Mouse (Mus musculus) CH12.LX (cell line): Measurements from ENCODE around the gene Hcar2. TPM values are rescaled to one million over a fixed set of nuclear protein-coding genes. Genes with fewer than 3 reads are reported as not detected.
A peak's percentile ranks its signal among the peaks of the same experiment; 100 is the strongest.

ENCODE experiments used
- DNase-seq: peaks from one replicate; pipeline ENCODE4 v3.0.0-alpha.2; 2013; ENCODE audit errors: extremely low read depth
- H3K27ac ChIP-seq: 2 replicates; pipeline ENCODE4 v1.5.1; 2012; ENCODE audit warnings: low read depth, mild to moderate bottlenecking, control low read depth, moderate library complexity; ENCODE audit not compliant: insufficient read depth
- H3K27me3 ChIP-seq: replicated peaks from 2 replicates; pipeline ENCODE3; 2012; ENCODE audit warnings: inconsistent platforms
- H3K36me3 ChIP-seq, 2 experiments: replicated peaks in 1 of 2; 2 replicates each; pipeline versions ENCODE3 to v1.6.1; 2012; ENCODE audit warnings: inconsistent platforms in 1 of 2, low read length in 1 of 2, mild to moderate bottlenecking in 1 of 2, mixed read lengths in 1 of 2, moderate library complexity in 1 of 2; ENCODE audit not compliant: control insufficient read depth in 1 of 2, insufficient read depth in 1 of 2
- H3K4me1 ChIP-seq, 2 experiments: 2 replicates each; pipeline ENCODE4 v1.6.1; 2012; ENCODE audit warnings: inconsistent platforms in 1 of 2, moderate library complexity in 1 of 2; ENCODE audit not compliant: insufficient read depth in 2 of 2, control insufficient read depth in 1 of 2
- H3K4me2 ChIP-seq: 2 replicates; pipeline ENCODE4 v1.6.1; 2012; ENCODE audit warnings: low read depth, mild to moderate bottlenecking, control low read depth; ENCODE audit not compliant: poor library complexity, insufficient read depth, severe bottlenecking
- H3K4me3 ChIP-seq, 3 experiments: fragments of 150-350 bp in 1 of 3; sonication (generic) in 1 of 3; replicated peaks in 1 of 3; 2 replicates each; pipeline versions ENCODE3 to v1.5.1; 2011 to 2012; ENCODE audit warnings: low read depth in 2 of 3, low read length in 2 of 3, mild to moderate bottlenecking in 2 of 3, moderate library complexity in 2 of 3, control low read depth in 1 of 3, improper control_type of control experiment in 1 of 3, inconsistent platforms in 1 of 3, mixed read lengths in 1 of 3; ENCODE audit not compliant: poor library complexity in 1 of 3
- H3K79me2 ChIP-seq: replicated peaks from 2 replicates; pipeline ENCODE4 v1.6.1; 2012; ENCODE audit warnings: mild to moderate bottlenecking, moderate library complexity; ENCODE audit not compliant: control insufficient read depth, poor library complexity, insufficient read depth, severe bottlenecking; ENCODE audit errors: extremely low read depth
- H3K9ac ChIP-seq: 2 replicates; pipeline ENCODE4 v1.6.1; 2012; ENCODE audit warnings: low read depth, mild to moderate bottlenecking, control low read depth, moderate library complexity; ENCODE audit not compliant: insufficient read depth
- H3K9me3 ChIP-seq: replicated peaks from 2 replicates; pipeline ENCODE3; 2012; ENCODE audit warnings: low read length, inconsistent platforms, mixed read lengths
- CTCF ChIP-seq, 2 experiments: IDR thresholded peaks in 1 of 2; conservative IDR thresholded peaks in 1 of 2; 2 replicates each; pipeline ENCODE4 v1.5.1; 2011 to 2012; ENCODE audit warnings: low read depth in 2 of 2, low read length in 2 of 2, improper control_type of control experiment in 1 of 2, inconsistent platforms in 1 of 2, mild to moderate bottlenecking in 1 of 2, moderate library complexity in 1 of 2
- E2F4 ChIP-seq: IDR thresholded peaks from 2 replicates; pipeline ENCODE4 v1.6.1; 2011; ENCODE audit warnings: low read depth, low read length, improper control_type of control experiment; ENCODE audit not compliant: insufficient replicate concordance
- ELF1 ChIP-seq: IDR thresholded peaks from 2 replicates; pipeline ENCODE4 v1.6.1; 2014; ENCODE audit warnings: low read depth, mild to moderate bottlenecking, inconsistent platforms, low read length, improper control_type of control experiment
- GABPA ChIP-seq: IDR thresholded peaks from 2 replicates; pipeline ENCODE4 v1.6.1; 2012; ENCODE audit warnings: low read depth, low read length, improper control_type of control experiment, inconsistent platforms; ENCODE audit not compliant: insufficient replicate concordance
- HCFC1 ChIP-seq: IDR thresholded peaks from 2 replicates; pipeline ENCODE4 v1.6.1; 2012; ENCODE audit warnings: low read depth, mild to moderate bottlenecking, inconsistent platforms, low read length, improper control_type of control experiment
- IRF4 ChIP-seq: IDR thresholded peaks from 2 replicates; pipeline ENCODE4 v1.6.1; 2014; ENCODE audit warnings: low read depth, mild to moderate bottlenecking, inconsistent platforms, low read length, improper control_type of control experiment
- JUN ChIP-seq: IDR thresholded peaks from 2 replicates; pipeline ENCODE4 v1.6.1; 2011; ENCODE audit warnings: low read depth, mild to moderate bottlenecking, low read length, improper control_type of control experiment, moderate library complexity; ENCODE audit not compliant: insufficient read depth
- JUND ChIP-seq: conservative IDR thresholded peaks from 2 replicates; pipeline ENCODE4 v1.6.1; 2011; ENCODE audit warnings: low read depth, low read length, improper control_type of control experiment
- KAT2A ChIP-seq: IDR thresholded peaks from 2 replicates; pipeline ENCODE4 v1.6.1; 2012; ENCODE audit warnings: low read length, improper control_type of control experiment, inconsistent platforms; ENCODE audit not compliant: insufficient replicate concordance
- MAFK ChIP-seq: IDR thresholded peaks from 2 replicates; pipeline ENCODE4 v1.6.1; 2011; ENCODE audit warnings: low read length, improper control_type of control experiment; ENCODE audit not compliant: insufficient replicate concordance
- MAX ChIP-seq: IDR thresholded peaks from 2 replicates; pipeline ENCODE4 v1.6.1; 2011; ENCODE audit warnings: low read length, improper control_type of control experiment
- MEF2A ChIP-seq: IDR thresholded peaks from 2 replicates; pipeline ENCODE4 v1.6.1; 2014; ENCODE audit warnings: low read depth, mild to moderate bottlenecking, inconsistent platforms, low read length, improper control_type of control experiment, borderline replicate concordance
- MXI1 ChIP-seq: IDR thresholded peaks from 2 replicates; pipeline ENCODE4 v1.6.1; 2011; ENCODE audit warnings: mild to moderate bottlenecking, low read depth, low read length, improper control_type of control experiment
- NELFE ChIP-seq: IDR thresholded peaks from 2 replicates; pipeline ENCODE4 v1.6.1; 2011; ENCODE audit warnings: low read depth, low read length, improper control_type of control experiment
- NRF1 ChIP-seq: IDR thresholded peaks from 2 replicates; pipeline ENCODE4 v1.6.1; 2014; ENCODE audit warnings: low read depth, mild to moderate bottlenecking, inconsistent platforms, low read length, improper control_type of control experiment, moderate library complexity
- PAX5 ChIP-seq: IDR thresholded peaks from 2 replicates; pipeline ENCODE4 v1.6.1; 2012; ENCODE audit warnings: low read length, inconsistent platforms, mixed read lengths
- POLR2AphosphoS2 ChIP-seq: IDR thresholded peaks from 2 replicates; pipeline ENCODE4 v1.6.1; 2011; ENCODE audit warnings: low read depth, low read length, improper control_type of control experiment
- SIN3A ChIP-seq: IDR thresholded peaks from 2 replicates; pipeline ENCODE4 v1.6.1; 2012; ENCODE audit warnings: low read length, improper control_type of control experiment, inconsistent platforms
- SMC3 ChIP-seq: IDR thresholded peaks from 2 replicates; pipeline ENCODE4 v1.6.1; 2011; ENCODE audit warnings: low read depth, low read length, improper control_type of control experiment
- TBP ChIP-seq: conservative IDR thresholded peaks from 2 replicates; pipeline ENCODE4 v1.6.1; 2011; ENCODE audit warnings: low read depth, low read length, improper control_type of control experiment
- TCF12 ChIP-seq: IDR thresholded peaks from 2 replicates; pipeline ENCODE4 v1.6.1; 2014; ENCODE audit warnings: low read depth, mild to moderate bottlenecking, inconsistent platforms, low read length, improper control_type of control experiment
- UBTF ChIP-seq: IDR thresholded peaks from 2 replicates; pipeline ENCODE4 v1.6.1; 2012; ENCODE audit warnings: low read depth, mild to moderate bottlenecking, inconsistent platforms, low read length, improper control_type of control experiment, moderate library complexity
- USF2 ChIP-seq: conservative IDR thresholded peaks from 2 replicates; pipeline ENCODE4 v1.6.1; 2011; ENCODE audit warnings: low read depth, low read length, improper control_type of control experiment
- ZKSCAN1 ChIP-seq: IDR thresholded peaks from 2 replicates; pipeline ENCODE4 v1.6.1; 2012; ENCODE audit warnings: low read depth, inconsistent platforms, low read length, improper control_type of control experiment, borderline replicate concordance
- ZMIZ1 ChIP-seq: IDR thresholded peaks from 2 replicates; pipeline ENCODE4 v1.6.1; 2012; ENCODE audit warnings: low read depth, mild to moderate bottlenecking, inconsistent platforms, low read length, improper control_type of control experiment
- ZNF384 ChIP-seq: IDR thresholded peaks from 2 replicates; pipeline ENCODE4 v1.6.1; 2012; ENCODE audit warnings: low read depth, low read length, improper control_type of control experiment, inconsistent platforms
- dilution Hi-C: fragments of 300-500 bp; cut with MboI; formaldehyde crosslinking; loops from 2 replicates; pipeline ENCODE4 v1.14.3; 2020; ENCODE audit warnings: low sequenced_read_pairs; ENCODE audit not compliant: extremely low pct_unique_long_range_greater_than_20kb, extremely low pct_ligation_motif_present
- in situ Hi-C: fragments of 300-500 bp; cut with MboI; formaldehyde crosslinking; loops from 3 replicates; pipeline ENCODE4 v1.14.3; 2019; ENCODE audit warnings: low sequenced_read_pairs, low pct_ligation_motif_present, low pct_unique_long_range_greater_than_20kb, mixed read lengths
- polyA plus RNA-seq: library from polyadenylated mRNA; unstranded; fragments of >175 nt; gene quantifications from 2 replicates; pipeline ENCODE4 v1.2.1, GENCODE M21; 2012; ENCODE audit warnings: low read depth; ENCODE audit not compliant: insufficient read length
- total RNA-seq, 2 experiments: library from RNA; depleted of rRNA; stranded (reverse); fragments of 300-350 nt in 1 of 2; fragments of >200 nt in 1 of 2; gene quantifications; 2 replicates each; pipeline ENCODE4 v1.2.3; 2012 to 2014

Hcar2 gene
- total and polyA plus RNA-seq, 3 experiments = not detected

GRCm38 (mm10) chr5:123862374-123863350 lies 2.6 kb downstream of the Hcar2 start (continued):
- TF ChIP-seq ZKSCAN1 (no peak), MEF2A (peak; percentile 56; the same call in 1 of the 2 replicates), TBP (0 out of 2 replicates have a peak, but pooled peaks have one; percentile 22), SMC3 (no peak), MAX (no peak), NELFE (no peak), GABPA (no peak), MXI1 (0 out of 2 replicates have a peak, but pooled peaks have one; percentile 30), TCF12 (no peak), CTCF (conservative IDR thresholded peaks at IDR 0.05 in 1 of 2, IDR thresholded peaks at IDR 0.05 in 1 of 2; ENCODE audit: low read depth in 2 of 2, low read length in 2 of 2) (no peak), NRF1 (no peak), POLR2AphosphoS2 (no peak), JUN (no peak), ZNF384 (peak; percentile 91), PAX5 (no peak), ELF1 (no peak), MAFK (no peak), UBTF (no peak)
- TF ChIP-seq, all 38 proteins: peak for 12

- Histone ChIP-seq H3K4me2 (no peak overlapping the region), H3K27ac (no peak overlapping the region), H3K9me3 (no peaks in the 10 kb centered on the region), H3K79me2 (no peaks in the 10 kb centered on the region), H3K4me3 (no peak overlapping the region), H3K4me1 (peaks cover 5 to 24% of the 10 kb centered on the region in 2 experiments), H3K36me3 (no peaks in the 10 kb centered on the region), H3K9ac (no peak overlapping the region), H3K27me3 (no peaks in the 10 kb centered on the region)
- in situ Hi-C loops = no loop called here
- no peak for TF ChIP-seq NRF1
- no peak for TF ChIP-seq MEF2A
- no peak for TF ChIP-seq E2F4
- no peak for TF ChIP-seq IRF4
- no peak for TF ChIP-seq JUND
- no peak for TF ChIP-seq USF2
- TF ChIP-seq ZMIZ1 = no peak
- no peak for TF ChIP-seq HCFC1
- no peak for TF ChIP-seq SIN3A
- TF ChIP-seq KAT2A = no peak
- dilution Hi-C loops = no loop called here
- no peak for DNase-seq
These were observed 6.5 kb downstream of the Hcar2 start for GRCm38 (mm10) chr5:123858798-123859197.
